11 mouse cellular contexts compared by ENCODE assay signal in genomic region chr11:95263816-95264454, GRCm38 (mm10). TPM values are rescaled to one million over a fixed set of nuclear protein-coding genes. Genes with fewer than 3 reads are reported as not detected.
A peak's percentile ranks its signal among the peaks of the same experiment; 100 is the strongest.
DNase-seq lines count a peak whose midpoint lies in the region; ATAC-seq and TF ChIP-seq lines count a peak whose summit lies in the region.
"Had no signal": no experiment of that assay in that cellular context is flagged by ENCODE, and none has a peak within 500 bp of the region (broad histone marks: within the 10 kb centered on the region; RNA-seq: fewer than 3 reads in every experiment).

No protein-coding gene starts in this region.

- no peak for ATAC-seq in hindbrain, embryonic 16.5 days
- no peak for ATAC-seq in cerebellum, adult (ENCODE audit: insufficient number of reproducible peaks, low FRiP score, low TSS enrichment)
- no peak for ATAC-seq in megakaryocyte progenitor cell, adult 5-6 weeks (replicated peaks; ENCODE audit: poor library complexity)
- ATAC-seq: forebrain, embryonic 15.5 days had no signal

- no peak overlapping the region for H3K9ac ChIP-seq in ES-E14 (ENCODE audit: insufficient read depth, low read depth, low read length, poor library complexity, severe bottlenecking)
- 0 out of 2 replicates have a peak overlapping the region, but pooled peaks have one; percentile 6 for H3K9ac ChIP-seq in hindbrain, embryonic 16.5 days (ENCODE audit: low read depth, low read length)
- H3K9ac ChIP-seq: forebrain, embryonic 15.5 days; liver, embryonic 15.5 days had no signal

- H3K4me2 ChIP-seq in hindbrain, embryonic 16.5 days (ENCODE audit: low read length) = no peak overlapping the region
- H3K4me2 ChIP-seq: forebrain, embryonic 15.5 days; liver, embryonic 15.5 days had no signal

- H3K9me3 ChIP-seq in ES-E14 (ENCODE audit: control insufficient read depth, insufficient read depth, low read depth, low read length) = no peaks in the 10 kb centered on the region
- H3K9me3 ChIP-seq in embryonic facial prominence, embryonic 10.5 days = no peaks in the 10 kb centered on the region
- H3K9me3 ChIP-seq in hindbrain, embryonic 16.5 days (ENCODE audit: control insufficient read depth, low read length) = no peaks in the 10 kb centered on the region
- H3K9me3 ChIP-seq: forebrain, embryonic 15.5 days; liver, embryonic 15.5 days had no signal

- no peak overlapping the region; a peak in 1 of 4 replicates for H3K4me3 ChIP-seq in ES-E14 (ENCODE audit: insufficient read depth in 1 of 2, low read depth in 1 of 2, low read length in 2 of 2, poor library complexity in 1 of 2, severe bottlenecking in 1 of 2)
- H3K4me3 ChIP-seq in embryonic facial prominence, embryonic 10.5 days = no peak overlapping the region
- H3K4me3 ChIP-seq in hindbrain, embryonic 16.5 days (ENCODE audit: low read length) = no peak overlapping the region
- H3K4me3 ChIP-seq: forebrain, embryonic 15.5 days; liver, embryonic 15.5 days had no signal

- peaks cover 9% of the 10 kb centered on the region for H3K36me3 ChIP-seq in ES-E14 (ENCODE audit: control insufficient read depth, insufficient read depth, low read length, poor library complexity, severe bottlenecking)
- peaks cover 23% of the 10 kb centered on the region for H3K36me3 ChIP-seq in embryonic facial prominence, embryonic 10.5 days (replicated peaks)
- no peaks in the 10 kb centered on the region for H3K36me3 ChIP-seq in hindbrain, embryonic 16.5 days (ENCODE audit: control insufficient read depth, insufficient read depth, low read length)
- H3K36me3 ChIP-seq: forebrain, embryonic 15.5 days had no signal

- H3K27ac ChIP-seq in ES-E14 (ENCODE audit: insufficient read depth, low read depth, low read length, poor library complexity, severe bottlenecking) = peak overlapping the region; percentile 69
- peak overlapping the region; percentile 20; the same call in 1 of the 2 replicates for H3K27ac ChIP-seq in embryonic facial prominence, embryonic 10.5 days (replicated peaks)
- H3K27ac ChIP-seq in hindbrain, embryonic 16.5 days (ENCODE audit: low read depth, low read length) = peak overlapping the region; percentile 19; the same call in 1 of the 2 replicates
- H3K27ac ChIP-seq: forebrain, embryonic 15.5 days; liver, embryonic 15.5 days had no signal

- 0 out of 2 replicates have a peak, but pooled peaks cover 9% of the 10 kb centered on the region for H3K27me3 ChIP-seq in embryonic facial prominence, embryonic 10.5 days (replicated peaks; ENCODE audit: low read depth, poor library complexity, severe bottlenecking)
- H3K27me3 ChIP-seq in hindbrain, embryonic 16.5 days (replicated peaks; ENCODE audit: control insufficient read depth, insufficient read depth, low read length) = no peaks in the 10 kb centered on the region
- H3K27me3 ChIP-seq: forebrain, embryonic 15.5 days had no signal

- H3K4me1 ChIP-seq in ES-E14 (ENCODE audit: control insufficient read depth in 2 of 2, insufficient read depth in 2 of 2, low read length in 2 of 2, poor library complexity in 1 of 2) = peaks cover 7 to 60% of the 10 kb centered on the region in 2 experiments
- peaks cover 37% of the 10 kb centered on the region for H3K4me1 ChIP-seq in embryonic facial prominence, embryonic 10.5 days
- H3K4me1 ChIP-seq in hindbrain, embryonic 16.5 days (ENCODE audit: control insufficient read depth, insufficient read depth, low read depth, low read length) = peaks cover 9% of the 10 kb centered on the region; the same call in 1 of the 2 replicates

- WGBS in embryonic facial prominence, embryonic 10.5 days = 15% methylated on average over 11 of the region's 11 CpGs
- 21% methylated on average over 11 of the region's 11 CpGs for WGBS in hindbrain, embryonic 16.5 days

- in situ Hi-C loops in ES-E14 (cut with MboI; ENCODE audit: low sequenced_read_pairs in 2 of 2, unreplicated experiment in 2 of 2) = no loop called here

- no peak for DNase-seq in ES-E14 (ENCODE audit: low read depth, low spot score)
- no peak for DNase-seq in embryonic facial prominence, embryonic 10.5 days (ENCODE audit: low spot score)
- DNase-seq in lung, postnatal 14 days = peak; percentile 57
- DNase-seq in spleen, postnatal 36 days (ENCODE audit: low spot score in 2 of 2) = no peak
- DNase-seq: adrenal gland, adult 8-10 months; thymus, adult 2 months had no signal

TF ChIP-seq in ES-E14, 5 proteins besides CTCF, POLR2A, EP300 and RAD21:
- TF ChIP-seq ZC3H11A (IDR thresholded peaks at IDR 0.05; ENCODE audit: borderline replicate concordance, low read depth, low read length) (no peak), ZNF384 (IDR thresholded peaks at IDR 0.05; ENCODE audit: low read depth, low read length) (no peak), HCFC1 (IDR thresholded peaks at IDR 0.05; ENCODE audit: borderline replicate concordance, insufficient read depth, low read length) (no peak), CHD2 (IDR thresholded peaks at IDR 0.05; ENCODE audit: low read depth, low read length) (no peak), MAFK (IDR thresholded peaks at IDR 0.05; ENCODE audit: insufficient read depth, low read depth, low read length) (no peak)

RNA-seq across cellular contexts. Expression of gene Tac4, which starts 2.6 kb away (rescaled TPM):
- 0.18 and 0.53 TPM in 2 replicates for total RNA-seq in ES-E14 (2012; rRNA removed)
- 0.16 TPM in 1 of 2 replicates, not detected in the other for polyA plus RNA-seq in embryonic facial prominence, embryonic 10.5 days (2016; fragmentation: Nextera tagmentation; extraction: Ambion mirVana)
- not detected in 2 replicates for polyA plus RNA-seq in hindbrain, embryonic 16.5 days (2015; fragmentation: Nextera tagmentation; extraction: Ambion mirVana)
- not detected in 2 replicates for total RNA-seq in megakaryocyte progenitor cell, adult 5-6 weeks (2015)
- not detected in 2 replicates for total RNA-seq in megakaryocyte progenitor cell, adult 5-6 weeks (2017)
- total RNA-seq: adrenal gland, adult 8-10 months had no signal
- polyA plus RNA-seq: forebrain, embryonic 15.5 days; liver, embryonic 15.5 days had no signal

RNA-seq across cellular contexts. Expression of gene Kat7, which starts 46.1 kb away (rescaled TPM):
- total RNA-seq in ES-E14 (2012; rRNA removed) = 108 and 118 TPM in 2 replicates
- 84.2 and 96.8 TPM in 2 replicates for polyA plus RNA-seq in embryonic facial prominence, embryonic 10.5 days (2016; fragmentation: Nextera tagmentation; extraction: Ambion mirVana)
- 61.5 and 67.2 TPM in 2 replicates for polyA plus RNA-seq in hindbrain, embryonic 16.5 days (2015; fragmentation: Nextera tagmentation; extraction: Ambion mirVana)
- 99.1 and 111 TPM in 2 replicates for total RNA-seq in megakaryocyte progenitor cell, adult 5-6 weeks (2015)
- total RNA-seq in megakaryocyte progenitor cell, adult 5-6 weeks (2017) = 70.8 and 73.3 TPM in 2 replicates

Comparison
In these comparisons a context has a peak if more than half of its experiments do, and no peak if none do; other contexts are left out.
1. H3K27ac ChIP-seq: peak in every context shown above with its lines; median percentile 69 in ES-E14; 20 in embryonic facial prominence, embryonic 10.5 days; 19 in hindbrain, embryonic 16.5 days.